Mouse (Mus musculus): ENCODE results near the gene Elmo3. TPM values are rescaled to one million over a fixed set of nuclear protein-coding genes. Genes with fewer than 3 reads are reported as not detected.

Elmo3 gene
- polyA plus RNA-seq, 1 experiment from 2014 or later = 23.0 TPM

DNA sequence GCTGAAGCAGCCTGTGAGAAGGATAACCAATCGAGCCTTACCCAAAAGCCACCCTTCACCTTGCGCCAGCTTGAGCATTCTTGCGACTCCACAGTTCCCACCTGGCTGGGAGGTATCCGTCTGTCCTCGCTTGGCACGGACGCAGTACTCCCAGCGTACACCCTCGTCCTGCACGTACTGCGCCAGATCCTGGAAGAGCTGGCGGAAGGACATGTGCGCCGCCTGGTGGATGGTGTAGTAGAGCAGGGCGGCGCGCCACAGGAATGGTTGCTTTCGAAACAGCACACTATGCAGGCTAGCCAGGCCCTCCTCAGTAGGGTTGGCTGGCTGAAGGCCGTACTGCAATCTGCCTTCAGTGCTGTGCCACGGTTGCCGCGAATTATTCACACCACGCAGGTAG lies 22.3 kb upstream of the Elmo3 start:
- DNase-seq (ENCODE audit: low spot score) (peak; percentile 88), ATAC-seq (peak; percentile 76)
- Histone ChIP-seq H3K4me1 (ENCODE audit: insufficient read depth, low read depth, low read length) (no peaks in the 10 kb centered on the region; the same call in 1 of the 2 replicates), H3K36me3 (ENCODE audit: insufficient read depth, low read length) (no peaks in the 10 kb centered on the region), H3K27ac (ENCODE audit: low read length) (no peak overlapping the region), H3K9me3 (ENCODE audit: low read length) (no peaks in the 10 kb centered on the region), H3K9ac (replicated peaks; ENCODE audit: low read depth) (no peak overlapping the region), H3K27me3 (replicated peaks; ENCODE audit: insufficient read depth, low read length) (peaks cover 10% of the 10 kb centered on the region; the same call in 1 of the 2 replicates), H3K4me3 (ENCODE audit: low read depth, low read length) (no peak overlapping the region), H3K4me2 (replicated peaks; ENCODE audit: low read depth, low read length) (no peak overlapping the region)
- TF ChIP-seq CTCF (IDR thresholded peaks at IDR 0.05) (peak; percentile 99), EP300 (IDR thresholded peaks at IDR 0.05) (no peak)
- WGBS = 36% methylated on average over 23 of the region's 23 CpGs

DNA sequence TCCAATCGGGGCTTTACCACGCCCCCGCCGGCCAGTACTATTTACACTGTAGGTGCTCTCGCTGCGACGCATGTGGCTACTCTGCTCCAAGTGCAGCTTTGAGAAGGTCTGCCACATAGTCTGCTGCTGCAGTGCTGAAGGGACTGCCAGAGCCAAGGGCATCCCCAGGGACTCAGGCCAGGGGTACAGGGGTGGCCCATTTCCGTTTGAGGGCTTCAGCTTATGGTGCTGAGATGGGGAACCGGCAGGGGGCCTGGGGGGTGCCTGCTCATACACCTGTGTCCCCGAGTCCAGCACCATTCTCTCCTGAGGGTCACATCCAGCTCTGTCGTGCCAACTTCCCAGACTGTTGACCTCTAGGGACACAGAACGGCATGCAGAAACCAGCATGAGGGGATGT lies 19.9 kb upstream of the Elmo3 start:
- H3K27me3 ChIP-seq (replicated peaks; ENCODE audit: insufficient read depth, low read length) = 0 out of 2 replicates have a peak, but pooled peaks cover 4% of the 10 kb centered on the region
- no peak overlapping the region for H3K9ac ChIP-seq (replicated peaks; ENCODE audit: low read depth)
- no peak overlapping the region for H3K4me2 ChIP-seq (replicated peaks; ENCODE audit: low read depth, low read length)
- H3K9me3 ChIP-seq (ENCODE audit: low read length) = no peaks in the 10 kb centered on the region
- TF ChIP-seq EP300 (IDR thresholded peaks at IDR 0.05) (no peak), CTCF (IDR thresholded peaks at IDR 0.05) (no peak)
- H3K27ac ChIP-seq (ENCODE audit: low read length) = no peak overlapping the region
- no peak for DNase-seq (ENCODE audit: low spot score)
- H3K4me1 ChIP-seq (ENCODE audit: insufficient read depth, low read depth, low read length) = peaks cover 10% of the 10 kb centered on the region
- no peak for ATAC-seq
- H3K4me3 ChIP-seq (ENCODE audit: low read depth, low read length) = no peak overlapping the region
- H3K36me3 ChIP-seq (ENCODE audit: insufficient read depth, low read length) = no peaks in the 10 kb centered on the region
- WGBS = 43% methylated on average over 12 of the region's 12 CpGs

DNA sequence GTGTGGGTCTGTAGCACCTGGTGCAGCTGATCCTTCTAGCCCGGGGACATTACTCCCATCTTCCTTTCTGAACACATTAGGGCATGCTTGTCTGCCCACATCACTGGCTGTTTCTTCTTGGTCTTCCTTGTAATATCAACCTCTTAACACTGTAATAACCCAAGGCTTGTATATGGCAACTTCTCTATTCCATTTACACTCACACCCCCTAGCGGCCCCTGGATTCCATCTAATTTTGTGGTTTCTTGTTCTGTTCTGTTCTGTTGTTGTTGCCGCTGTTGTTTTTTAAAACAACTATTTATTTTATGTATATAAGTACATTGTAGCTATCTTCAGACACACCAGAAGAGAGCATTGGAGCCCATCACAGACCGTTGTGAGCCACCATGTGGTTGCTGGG lies 18.5 kb upstream of the Elmo3 start:
- WGBS = 87% methylated on average over 4 of the region's 4 CpGs

DNA sequence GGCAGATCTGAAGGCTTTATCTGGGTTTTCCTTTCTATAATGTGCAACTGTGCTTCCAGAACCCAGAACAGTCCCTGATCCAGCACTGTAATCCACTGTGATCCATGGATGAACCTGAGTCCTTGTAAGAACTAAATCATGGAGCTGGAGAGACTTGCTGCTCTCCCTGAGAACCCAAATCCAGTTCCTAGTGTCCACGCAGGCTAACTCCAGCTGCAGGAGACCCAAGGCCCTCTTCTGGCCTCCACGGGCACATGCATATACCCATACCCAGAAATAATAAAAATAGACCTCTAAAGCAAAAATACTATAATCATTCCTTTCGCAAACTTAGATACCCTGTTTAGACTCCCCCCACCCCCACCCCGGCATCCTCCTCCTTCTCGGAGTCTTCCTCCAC lies 17.2 kb upstream of the Elmo3 start:
- Histone ChIP-seq H3K4me1 (ENCODE audit: insufficient read depth, low read depth, low read length) (peaks cover 12% of the 10 kb centered on the region), H3K9ac (replicated peaks; ENCODE audit: low read depth) (no peak overlapping the region), H3K9me3 (ENCODE audit: low read length) (no peaks in the 10 kb centered on the region), H3K27ac (ENCODE audit: low read length) (no peak overlapping the region), H3K4me2 (replicated peaks; ENCODE audit: low read depth, low read length) (no peak overlapping the region), H3K4me3 (ENCODE audit: low read depth, low read length) (no peak overlapping the region), H3K36me3 (ENCODE audit: insufficient read depth, low read length) (no peaks in the 10 kb centered on the region), H3K27me3 (replicated peaks; ENCODE audit: insufficient read depth, low read length) (0 out of 2 replicates have a peak, but pooled peaks cover 4% of the 10 kb centered on the region)
- TF ChIP-seq CTCF (IDR thresholded peaks at IDR 0.05) (peak; percentile 27; the same call in 1 of the 2 replicates), EP300 (IDR thresholded peaks at IDR 0.05) (no peak)
- WGBS = 81% methylated on average over 5 of the region's 5 CpGs
- ATAC-seq (no peak), DNase-seq (ENCODE audit: low spot score) (no peak)

More for the DNA sequence above, 18.5 kb upstream of the Elmo3 start:
- Histone ChIP-seq H3K4me3 (ENCODE audit: low read depth, low read length) (no peak overlapping the region), H3K36me3 (ENCODE audit: insufficient read depth, low read length) (no peaks in the 10 kb centered on the region), H3K4me2 (replicated peaks; ENCODE audit: low read depth, low read length) (no peak overlapping the region), H3K4me1 (ENCODE audit: insufficient read depth, low read depth, low read length) (peaks cover 12% of the 10 kb centered on the region), H3K27me3 (replicated peaks; ENCODE audit: insufficient read depth, low read length) (0 out of 2 replicates have a peak, but pooled peaks cover 4% of the 10 kb centered on the region), H3K9ac (replicated peaks; ENCODE audit: low read depth) (no peak overlapping the region), H3K9me3 (ENCODE audit: low read length) (no peaks in the 10 kb centered on the region), H3K27ac (ENCODE audit: low read length) (no peak overlapping the region)
- DNase-seq (ENCODE audit: low spot score) (no peak), ATAC-seq (no peak)
- no peak for TF ChIP-seq CTCF (IDR thresholded peaks at IDR 0.05)
- TF ChIP-seq EP300 (IDR thresholded peaks at IDR 0.05) = no peak

DNA sequence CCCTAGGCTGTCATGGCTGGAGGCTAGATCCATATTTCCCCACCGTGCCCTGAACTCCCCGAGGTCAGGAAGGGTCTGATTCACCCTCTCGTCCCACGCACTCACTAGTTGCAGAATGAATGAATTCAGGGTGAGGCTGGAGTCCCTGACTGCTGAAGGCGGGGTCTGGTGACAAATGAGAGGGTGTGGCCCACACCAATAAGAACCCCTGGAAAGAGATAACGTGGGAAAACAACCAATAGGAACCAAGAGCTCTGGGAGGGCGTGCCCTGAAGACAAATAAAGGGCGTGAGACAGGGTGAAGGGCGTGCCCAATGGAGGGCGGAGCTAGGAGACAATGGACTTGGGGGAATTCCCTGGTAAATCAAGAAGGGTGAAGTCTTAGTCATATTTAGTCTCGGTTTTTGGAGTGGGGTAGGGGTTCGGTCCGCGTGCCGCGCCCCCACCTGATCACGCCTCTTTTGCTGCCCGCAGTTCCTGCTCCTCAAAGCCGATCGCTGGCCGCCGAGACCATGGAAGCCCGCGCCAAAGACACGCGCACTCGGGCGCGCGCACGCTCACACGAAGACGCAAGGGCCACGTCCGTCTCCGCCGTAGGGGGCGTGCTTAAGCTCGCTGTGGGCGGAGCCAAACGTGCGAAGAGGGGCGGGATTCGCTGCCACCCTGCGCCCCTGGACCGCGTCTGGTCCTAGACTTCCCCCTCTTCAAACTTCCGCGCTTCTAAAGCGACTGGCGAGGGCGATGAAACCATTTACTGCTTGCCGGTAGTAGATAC lies 16.3 kb upstream of the Elmo3 start:
- Histone ChIP-seq H3K4me2 (replicated peaks; ENCODE audit: low read depth, low read length) (peak overlapping the region; percentile 70), H3K4me3 (ENCODE audit: low read depth, low read length) (peak overlapping the region; percentile 44), H3K36me3 (ENCODE audit: insufficient read depth, low read length) (no peaks in the 10 kb centered on the region), H3K4me1 (ENCODE audit: insufficient read depth, low read depth, low read length) (peaks cover 12% of the 10 kb centered on the region), H3K9ac (replicated peaks; ENCODE audit: low read depth) (no peak overlapping the region; the same call in 1 of the 2 replicates), H3K27me3 (replicated peaks; ENCODE audit: insufficient read depth, low read length) (0 out of 2 replicates have a peak, but pooled peaks cover 4% of the 10 kb centered on the region), H3K9me3 (ENCODE audit: low read length) (no peaks in the 10 kb centered on the region), H3K27ac (ENCODE audit: low read length) (peak overlapping the region; percentile 6; the same call in 1 of the 2 replicates)
- TF ChIP-seq EP300 (IDR thresholded peaks at IDR 0.05) (peak; percentile 60; the same call in 1 of the 2 replicates), CTCF (IDR thresholded peaks at IDR 0.05) (peak; percentile 58)
- ATAC-seq (peak; percentile 95), DNase-seq (ENCODE audit: low spot score) (peak; percentile 98)
- under 1% methylated on average over 53 of the region's 53 CpGs for WGBS

DNA sequence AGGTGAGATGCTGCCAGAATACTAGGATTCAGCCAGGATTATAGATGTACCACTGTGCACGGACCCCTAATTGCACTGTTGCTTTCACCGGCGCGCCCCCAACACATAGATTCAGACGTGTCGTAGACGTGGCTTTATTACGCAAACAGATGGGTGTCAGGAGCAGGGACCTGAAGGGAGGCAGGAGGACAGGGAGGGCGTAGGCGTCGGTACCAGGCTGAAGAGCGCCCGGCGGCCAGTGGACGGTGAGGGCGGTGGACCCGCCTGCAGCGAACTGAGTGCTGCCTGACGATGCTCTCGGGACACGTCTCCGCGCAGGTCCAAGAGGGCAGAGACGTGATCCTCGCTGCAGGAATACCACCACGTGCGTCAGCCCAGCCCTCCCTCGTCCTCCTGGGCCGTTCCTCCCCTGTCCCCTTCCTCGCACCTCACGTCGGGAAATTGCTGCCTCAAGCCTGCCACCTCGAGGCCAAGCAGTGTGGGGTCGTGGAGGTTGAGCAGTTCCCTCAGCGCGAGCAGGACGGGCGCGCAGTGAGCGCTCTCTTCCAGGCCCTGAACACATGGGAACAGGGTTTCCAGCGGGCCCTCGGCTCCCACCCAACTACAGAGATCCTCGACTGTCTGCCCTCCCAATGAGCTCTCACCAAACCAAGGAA lies 15.5 kb upstream of the Elmo3 start, which contains the start of gene 4931428F04Rik:
4931428F04Rik (minus strand) TSS at position 60 of the 656 bp plus-strand sequence.
- no peak for TF ChIP-seq EP300 (IDR thresholded peaks at IDR 0.05)
- TF ChIP-seq CTCF (IDR thresholded peaks at IDR 0.05) = peak; percentile 77
- DNase-seq (ENCODE audit: low spot score) (peak; percentile 73), ATAC-seq (peak; percentile 23)

More for the DNA sequence above, 15.5 kb upstream of the Elmo3 start, which contains the start of gene 4931428F04Rik:
- Histone ChIP-seq H3K4me3 (ENCODE audit: low read depth, low read length) (peak within 1 kb of the TSS; percentile 44), H3K4me2 (replicated peaks; ENCODE audit: low read depth, low read length) (peak within 1 kb of the TSS; percentile 70), H3K36me3 (ENCODE audit: insufficient read depth, low read length) (no peaks in the 10 kb centered on the region), H3K27ac (ENCODE audit: low read length) (peak within 1 kb of the TSS; percentile 6; the same call in 1 of the 2 replicates), H3K4me1 (ENCODE audit: insufficient read depth, low read depth, low read length) (peaks cover 12% of the 10 kb centered on the region), H3K9me3 (ENCODE audit: low read length) (no peaks in the 10 kb centered on the region), H3K27me3 (replicated peaks; ENCODE audit: insufficient read depth, low read length) (0 out of 2 replicates have a peak, but pooled peaks cover 4% of the 10 kb centered on the region), H3K9ac (replicated peaks; ENCODE audit: low read depth) (no peak within 1 kb of the TSS; the same call in 1 of the 2 replicates)
- 5% methylated on average over 42 of the region's 43 CpGs for WGBS
